ENCODE assay signal across 8 mouse cellular contexts in the genomic region with DNA sequence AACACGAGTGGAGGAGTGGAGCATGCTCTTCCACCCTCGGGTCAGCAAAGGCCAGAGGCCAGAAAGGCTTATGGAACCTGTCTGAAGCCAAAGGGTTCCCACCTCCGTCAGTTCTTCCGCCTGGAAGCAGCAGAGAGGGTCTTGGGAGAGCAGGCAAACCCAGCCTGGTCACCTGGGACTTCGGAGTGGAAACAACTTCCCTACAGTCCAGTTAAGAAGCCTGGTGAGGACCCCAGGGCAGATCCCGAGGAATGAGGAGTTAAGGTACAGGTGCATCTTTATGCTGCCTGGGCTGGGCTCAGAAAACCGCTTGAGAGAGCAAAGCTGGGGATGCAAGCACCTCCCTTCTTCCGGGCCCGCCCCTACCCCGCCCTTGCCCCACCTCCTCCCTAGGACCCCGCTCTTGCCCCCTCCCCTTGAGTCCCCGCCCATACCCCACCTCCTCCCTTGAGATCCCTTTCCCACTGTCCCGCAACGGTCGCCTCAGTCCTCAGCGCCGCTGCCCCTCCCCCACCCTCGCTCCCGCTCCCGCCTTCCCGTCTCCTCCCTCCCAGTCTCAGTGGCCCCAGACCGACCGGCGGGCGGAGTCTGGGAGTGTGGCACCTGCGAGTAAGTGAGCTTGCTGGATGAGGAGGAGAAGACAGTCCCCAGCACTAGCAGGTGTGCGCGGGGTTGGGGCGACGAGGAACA. TPM values are rescaled to one million over a fixed set of nuclear protein-coding genes. Genes with fewer than 3 reads are reported as not detected.
A peak's percentile ranks its signal among the peaks of the same experiment; 100 is the strongest.
DNase-seq lines count a peak whose midpoint lies in the region; ATAC-seq lines count a peak whose summit lies in the region.

A gene (plus strand): TSS at position 450 of the 690 bp plus-strand sequence.

- no peaks in the 10 kb centered on the region for H3K36me3 ChIP-seq in erythroblast, embryonic 14.5 days (ENCODE audit: control insufficient read depth)
- no peaks in the 10 kb centered on the region for H3K36me3 ChIP-seq in forebrain, embryonic 14.5 days (ENCODE audit: control insufficient read depth, insufficient read depth, low read length)

- WGBS in forebrain, embryonic 14.5 days = under 1% methylated on average over 27 of the region's 30 CpGs

- peak within 1 kb of the TSS; percentile 86; the same call in 1 of the 2 replicates for H3K27ac ChIP-seq in forebrain, embryonic 14.5 days (ENCODE audit: low read depth, low read length)

- DNase-seq in c-Kit-positive CD71-positive TER-119-negative erythroid progenitor cells, embryonic 14.5 days (ENCODE audit: low read depth) = peak; percentile 15
- peak; percentile 92 for DNase-seq in forebrain, embryonic 14.5 days (ENCODE audit: low spot score)
- no peak for DNase-seq in layer of hippocampus, postnatal 14 days (ENCODE audit: low spot score in 2 of 2)
- peak; percentile 50 for DNase-seq in lung, postnatal 25 days (ENCODE audit: low spot score)
- peak; percentile 61 to 69 for DNase-seq in right cerebral cortex, postnatal 10 days (ENCODE audit: low spot score in 2 of 2)

- H3K4me2 ChIP-seq in forebrain, embryonic 14.5 days (ENCODE audit: low read length) = peak within 1 kb of the TSS; percentile 75

- peaks cover 74% of the 10 kb centered on the region for H3K27me3 ChIP-seq in erythroblast, embryonic 14.5 days (ENCODE audit: control insufficient read depth)
- H3K27me3 ChIP-seq in forebrain, embryonic 14.5 days (replicated peaks; ENCODE audit: control insufficient read depth, insufficient read depth, low read length) = no peaks in the 10 kb centered on the region

- peak within 1 kb of the TSS; percentile 76 for H3K9ac ChIP-seq in forebrain, embryonic 14.5 days (ENCODE audit: low read length)

- peak within 1 kb of the TSS; percentile 48 for H3K4me3 ChIP-seq in erythroblast, embryonic 14.5 days (replicated peaks)
- H3K4me3 ChIP-seq in forebrain, embryonic 14.5 days (ENCODE audit: low read depth, low read length) = peak within 1 kb of the TSS; percentile 57

- no peak for ATAC-seq in erythroblast, adult 5-6 weeks (replicated peaks; ENCODE audit: low FRiP score, poor library complexity, severe bottlenecking)
- ATAC-seq in forebrain, embryonic 14.5 days = peak; percentile 82
- peak; percentile 20 to 33; a peak in 3 of 4 replicates for ATAC-seq in hematopoietic stem cell, adult 5-6 weeks (replicated peaks in 1 of 2; ENCODE audit: insufficient read depth in 1 of 2, low FRiP score in 2 of 2, low TSS enrichment in 1 of 2, low read depth in 1 of 2, poor library complexity in 2 of 2, severe bottlenecking in 2 of 2)

- H3K4me1 ChIP-seq in erythroblast, embryonic 14.5 days (ENCODE audit: control insufficient read depth) = peaks cover 10% of the 10 kb centered on the region
- peaks cover 37% of the 10 kb centered on the region for H3K4me1 ChIP-seq in forebrain, embryonic 14.5 days (ENCODE audit: control insufficient read depth, insufficient read depth, low read length)

- no peaks in the 10 kb centered on the region for H3K9me3 ChIP-seq in erythroblast, embryonic 14.5 days (ENCODE audit: control insufficient read depth, low read length)
- no peaks in the 10 kb centered on the region for H3K9me3 ChIP-seq in forebrain, embryonic 14.5 days (replicated peaks; ENCODE audit: control insufficient read depth, low read length)

RNA-seq across cellular contexts. Expression of the gene that starts here (rescaled TPM):
- polyA plus RNA-seq in erythroblast, embryonic 14.5 days (2012) = 0.01 and 0.05 TPM in 2 replicates
- 1.7 and 3.1 TPM in 2 replicates for total RNA-seq in erythroblast, adult 5-6 weeks (2015; ENCODE audit: low replicate concordance)
- 2.0 and 5.6 TPM in 2 replicates for total RNA-seq in erythroblast, adult 5-6 weeks (2017; ENCODE audit: low replicate concordance)
- polyA plus RNA-seq in forebrain, embryonic 14.5 days (2014; fragmentation: Nextera tagmentation; extraction: Ambion mirVana) = 85.2 and 130 TPM in 2 replicates
- 3.1 and 10.7 TPM in 2 replicates for total RNA-seq in hematopoietic stem cell, adult 5-6 weeks (2017)
- 100 to 1,000 TPM; 242 to 256 TPM for total RNA-seq in layer of hippocampus, postnatal 14 days (2021)

Comparison
In these comparisons a context has a peak if more than half of its experiments do, and no peak if none do; other contexts are left out.
1. RNA of the gene that starts here (total RNA-seq): 242 to 256 TPM in layer of hippocampus, postnatal 14 days; 3.1 to 10.7 TPM in hematopoietic stem cell, adult 5-6 weeks and 1.7 to 5.6 TPM in erythroblast, adult 5-6 weeks; every median in the first group is over 10 times any median in the second.
2. RNA of the gene that starts here (polyA plus RNA-seq): 85.2 to 130 TPM in forebrain, embryonic 14.5 days; 0.01 to 0.05 TPM in erythroblast, embryonic 14.5 days; every median in the first group is over 10 times any median in the second.
3. DNase-seq: peak in c-Kit-positive CD71-positive TER-119-negative erythroid progenitor cells, embryonic 14.5 days (single experiment), forebrain, embryonic 14.5 days (single experiment), lung, postnatal 25 days (single experiment) and right cerebral cortex, postnatal 10 days (2 of 2); none in layer of hippocampus, postnatal 14 days (0 of 2).